Mouse (Mus musculus) spleen, adult 2 months (tissue): ENCODE measurements around the gene Mrpl54.

Experiments
- CTCF ChIP-seq: fragments of 200-500 bp; IDR thresholded peaks from 2 replicates; pipeline ENCODE4 v1.5.1; 2011; ENCODE audit warnings: mild to moderate bottlenecking, inconsistent platforms; ENCODE audit not compliant: insufficient read depth, insufficient read length, insufficient replicate concordance; ENCODE audit errors: extremely low read depth
- POLR2A ChIP-seq: fragments of 200-500 bp; IDR thresholded peaks from 2 replicates; pipeline ENCODE4 v1.6.1; 2011; ENCODE audit warnings: low read depth, low read length, inconsistent platforms

GRCm38 (mm10) chr10:81294442-81294841, 27.7 kb upstream of the Mrpl54 start:
- TF ChIP-seq CTCF = no peak
- no peak for TF ChIP-seq POLR2A
